Mouse (Mus musculus): Measurements from ENCODE around the gene Vwc2l.

Vwc2l gene

DNA sequence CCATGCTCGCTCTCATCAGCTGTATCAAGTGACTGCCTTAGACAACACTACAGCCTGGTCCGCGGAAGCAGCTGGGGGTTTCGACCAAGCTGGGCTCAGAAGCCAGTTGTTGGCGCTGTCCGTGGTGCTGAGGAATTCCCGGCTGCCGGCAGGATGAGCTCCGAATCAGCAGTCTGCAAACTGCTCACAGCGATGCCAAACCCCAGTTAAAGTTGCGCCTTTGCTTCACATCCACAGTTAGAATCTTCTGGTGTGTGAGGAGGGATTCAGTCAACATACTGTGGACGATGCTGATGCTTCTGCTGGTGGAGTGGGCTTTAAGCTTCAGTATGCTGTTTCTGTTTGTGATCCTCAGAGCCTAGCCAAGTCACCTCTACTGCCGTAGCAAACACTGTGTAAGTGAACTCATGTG, at the start of gene Vwc2l:
Gene Vwc2l (plus strand): TSS at position 61 of the 412 bp plus-strand sequence.
- no peak for DNase-seq (ENCODE audit: low read depth in 1 of 2, low spot score in 2 of 2)

DNA sequence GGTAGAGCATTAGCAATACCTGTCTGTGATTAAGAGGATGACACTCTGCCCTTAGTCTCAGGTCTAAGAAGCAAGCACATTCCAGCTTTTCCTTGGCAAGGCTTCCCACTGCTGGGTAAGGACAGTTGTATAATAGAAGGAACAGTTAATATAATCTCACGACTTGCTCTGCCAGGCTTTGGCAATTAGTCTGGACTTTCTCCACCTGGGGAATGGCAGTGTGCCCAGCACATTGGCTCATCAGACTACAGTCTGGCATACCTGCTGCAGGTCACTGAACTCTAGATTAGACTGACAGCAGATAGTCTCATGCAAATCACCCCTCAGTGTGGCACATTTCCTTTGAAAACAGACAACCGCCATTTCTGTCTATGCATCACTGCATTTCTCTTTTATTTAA, 33.0 kb upstream of the Vwc2l start:
- DNase-seq (ENCODE audit: low read depth in 1 of 2, low spot score in 2 of 2) = no peak

DNA sequence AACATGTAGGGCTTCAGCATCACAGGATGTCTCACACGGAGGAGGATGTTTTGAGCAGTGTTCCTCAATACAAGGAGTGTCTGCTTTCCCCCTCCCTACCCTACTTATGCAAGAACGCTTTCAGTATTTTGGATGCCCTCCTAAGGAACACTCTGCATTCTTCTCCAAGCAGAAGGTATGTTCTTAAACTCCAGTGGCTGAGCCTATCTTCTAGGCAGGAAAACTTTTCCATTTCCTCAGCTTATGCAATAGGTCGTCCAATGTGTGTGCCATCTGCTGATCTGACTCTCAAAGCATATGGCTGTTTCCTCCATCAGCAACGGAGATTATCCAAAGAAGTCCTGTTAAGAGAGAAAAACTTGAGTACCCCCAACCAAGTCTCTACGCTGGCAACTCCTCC, 25.2 kb upstream of the Vwc2l start:
- no peak for DNase-seq (ENCODE audit: low read depth in 1 of 2, low spot score in 2 of 2)

DNA sequence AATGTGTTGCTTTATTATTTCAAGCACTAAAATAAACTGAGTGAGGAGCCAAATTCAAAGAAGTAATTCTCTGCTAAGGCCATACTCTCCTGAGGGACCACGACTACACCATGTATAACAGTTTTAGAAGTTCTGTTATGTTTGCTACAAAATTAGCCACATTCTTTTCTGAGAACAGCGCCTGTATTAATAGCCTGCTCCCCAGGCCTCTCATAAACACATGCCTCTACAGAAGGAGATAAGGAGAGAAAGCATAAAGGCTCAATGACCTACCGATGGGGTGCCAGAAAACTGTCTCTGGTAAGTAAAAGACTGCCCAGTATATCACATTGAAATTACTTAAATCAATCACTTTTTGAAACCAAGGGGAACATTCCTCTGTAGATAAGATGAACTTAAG, 21.6 kb upstream of the Vwc2l start:
- no peak for DNase-seq (ENCODE audit: low read depth in 1 of 2, low spot score in 2 of 2)

- no peak for DNase-seq (ENCODE audit: low read depth in 1 of 2, low spot score in 2 of 2)
Observed at GRCm38 (mm10) chr1:70705821-70706220, 19.7 kb upstream of the Vwc2l start.

GRCm38 (mm10) chr1:70725045-70725444, 470 bp upstream of the Vwc2l start:
- no peak for DNase-seq (ENCODE audit: low read depth in 1 of 2, low spot score in 2 of 2)

DNA sequence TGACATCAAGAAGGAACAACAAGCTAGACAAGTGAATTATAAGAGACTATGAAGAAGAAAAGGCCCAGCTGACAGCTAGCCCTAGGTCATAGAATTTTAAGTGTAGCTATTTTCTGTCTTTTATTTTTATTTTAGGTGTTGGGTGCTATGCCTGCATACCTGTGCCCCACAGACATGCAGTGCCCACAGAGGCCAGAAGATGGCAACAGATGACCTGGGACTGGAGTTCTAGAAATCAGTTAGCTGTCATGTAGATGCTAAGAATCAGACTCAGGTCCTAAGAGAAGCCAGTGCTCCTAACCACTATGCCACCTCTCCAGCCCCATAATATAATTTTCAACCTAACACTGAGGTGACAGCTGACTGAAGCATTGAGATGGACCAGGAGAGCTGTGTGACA, 61.6 kb downstream of the Vwc2l start:
- no peak for DNase-seq (ENCODE audit: low read depth in 1 of 2, low spot score in 2 of 2)

GRCm38 (mm10) chr1:70791636-70792035, 66.1 kb downstream of the Vwc2l start:
- no peak for DNase-seq (ENCODE audit: low read depth in 1 of 2, low spot score in 2 of 2)

DNA sequence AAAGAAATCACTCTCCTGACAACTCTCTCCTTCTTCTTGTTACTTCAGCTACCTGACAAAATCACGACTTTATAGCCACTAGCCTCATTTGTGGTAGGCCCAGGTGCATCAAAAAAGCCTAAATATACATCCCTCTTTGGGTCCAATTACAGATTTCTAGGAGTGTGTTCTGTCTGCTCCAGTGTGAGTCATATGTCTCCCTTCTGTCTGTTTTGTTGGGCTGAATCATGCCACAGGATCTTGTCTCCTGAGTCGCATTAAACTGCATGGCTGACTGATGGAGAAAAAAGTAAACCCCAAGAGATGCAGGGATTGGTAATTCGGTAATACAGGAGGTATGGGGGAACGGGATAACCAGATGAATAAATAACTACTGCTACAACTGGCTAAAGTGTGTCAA, 69.6 kb downstream of the Vwc2l start:
- no peak for DNase-seq (ENCODE audit: low read depth in 1 of 2, low spot score in 2 of 2)

GRCm38 (mm10) chr1:70803401-70803800, 77.9 kb downstream of the Vwc2l start:
- DNase-seq (ENCODE audit: low read depth in 1 of 2, low spot score in 2 of 2) = no peak

GRCm38 (mm10) chr1:70823111-70823510, 97.6 kb downstream of the Vwc2l start:
- DNase-seq (ENCODE audit: low read depth in 1 of 2, low spot score in 2 of 2) = no peak

DNA sequence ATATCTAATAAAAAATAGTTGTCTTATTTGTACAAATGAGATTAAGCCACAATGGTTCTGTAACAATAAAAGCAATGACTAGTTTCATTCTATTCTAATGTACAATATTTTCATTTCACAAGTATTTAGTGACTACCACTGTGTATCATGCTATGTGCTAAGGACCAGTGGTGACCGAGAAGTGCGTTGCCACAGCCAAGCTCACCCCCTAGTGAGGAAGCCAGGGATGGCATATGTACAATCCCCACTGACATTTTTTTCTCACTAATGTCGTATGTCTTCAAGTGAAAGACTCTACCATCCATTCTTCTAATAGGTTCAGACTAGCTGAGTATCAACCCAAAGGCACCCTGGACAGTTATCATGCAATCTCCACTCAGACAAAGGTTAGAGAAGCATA, 107.7 kb downstream of the Vwc2l start:
- DNase-seq (ENCODE audit: low read depth in 1 of 2, low spot score in 2 of 2) = no peak

DNA sequence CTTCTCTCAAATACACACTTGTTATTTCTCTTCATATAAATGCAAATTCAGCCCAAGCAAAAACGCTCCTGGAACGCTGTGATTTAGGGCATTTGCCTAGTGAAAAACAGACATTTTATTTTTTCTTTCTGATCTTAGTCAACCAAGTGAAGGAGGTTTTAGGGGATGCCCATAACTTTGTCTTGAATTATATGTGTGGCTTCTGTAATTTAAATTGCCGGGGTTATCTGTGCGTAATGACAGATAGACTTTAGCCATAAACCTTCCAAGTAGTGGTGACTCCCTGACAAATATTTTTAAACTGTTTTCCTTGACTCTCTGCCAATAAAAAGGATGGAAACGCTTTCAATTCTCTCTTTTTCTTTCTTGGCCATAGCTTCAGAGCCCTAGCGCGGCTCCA, 116.7 kb downstream of the Vwc2l start:
- DNase-seq (ENCODE audit: low read depth in 1 of 2, low spot score in 2 of 2) = no peak

DNA sequence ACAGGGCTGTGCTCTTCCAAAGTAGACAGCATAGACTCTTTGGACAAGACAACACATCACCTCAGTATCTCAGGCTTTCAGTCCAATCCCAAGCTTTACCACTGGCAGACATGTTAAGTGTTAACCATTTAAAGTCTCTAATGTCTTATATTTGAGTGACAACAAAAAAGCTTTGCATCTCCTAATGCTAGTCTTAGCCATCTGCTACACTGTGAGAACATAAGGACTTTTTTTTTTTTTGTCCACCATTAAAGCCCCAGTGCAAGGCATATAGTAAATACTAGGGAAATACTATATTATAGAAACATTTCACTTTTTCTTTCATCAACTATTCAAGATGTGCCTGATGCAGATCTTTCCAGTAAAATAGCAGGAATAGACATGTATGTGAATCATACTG, 119.8 kb downstream of the Vwc2l start:
- no peak for DNase-seq (ENCODE audit: low read depth in 1 of 2, low spot score in 2 of 2)

GRCm38 (mm10) chr1:70851633-70852390, 126.3 kb downstream of the Vwc2l start:
- DNase-seq (ENCODE audit: low read depth in 1 of 2, low spot score in 2 of 2) = no peak

GRCm38 (mm10) chr1:70853446-70853845, 127.9 kb downstream of the Vwc2l start:
- no peak for DNase-seq (ENCODE audit: low read depth in 1 of 2, low spot score in 2 of 2)

DNA sequence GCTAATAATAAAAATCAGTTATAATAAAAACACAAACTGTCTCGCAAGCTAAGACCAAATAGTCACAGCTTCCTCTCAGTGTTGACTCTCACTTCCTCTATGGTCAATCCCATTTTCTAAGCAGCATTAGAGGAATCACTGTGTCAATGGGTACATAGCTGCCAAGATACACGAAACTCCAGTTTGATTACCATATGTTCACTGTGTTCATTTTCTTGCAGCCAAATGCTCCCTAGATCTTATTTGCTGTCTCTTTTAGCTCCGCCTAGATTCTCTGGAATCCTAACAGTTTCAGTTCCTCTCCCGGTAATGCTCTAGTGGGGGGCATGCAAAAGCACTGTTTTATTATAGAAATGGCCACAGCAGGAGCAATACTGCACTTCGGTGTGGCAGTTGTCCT, 130.4 kb downstream of the Vwc2l start:
- no peak for DNase-seq (ENCODE audit: low read depth in 1 of 2, low spot score in 2 of 2)

- DNase-seq (ENCODE audit: low read depth in 1 of 2, low spot score in 2 of 2) = no peak
Observed at GRCm38 (mm10) chr1:70861672-70862071, 136.2 kb downstream of the Vwc2l start.

DNA sequence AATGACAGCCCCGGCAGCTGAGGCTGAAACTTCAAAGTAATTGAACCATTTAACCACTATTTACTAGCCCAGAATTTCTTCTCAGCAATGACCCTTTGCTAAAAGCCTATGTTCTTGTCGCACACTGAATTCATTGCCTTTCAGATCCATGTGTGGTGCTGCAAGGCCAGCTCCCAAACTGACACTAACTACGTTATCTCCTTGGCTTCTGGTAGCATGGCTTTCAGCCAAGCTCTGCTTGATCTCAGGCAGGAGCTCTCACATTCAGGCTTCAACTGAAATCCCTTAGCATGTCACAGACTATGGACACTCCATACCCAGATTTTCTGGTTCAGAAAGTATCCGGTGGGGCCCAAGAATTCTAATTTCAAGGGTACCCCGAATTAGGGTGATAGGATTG, 140.6 kb downstream of the Vwc2l start:
- DNase-seq (ENCODE audit: low read depth in 1 of 2, low spot score in 2 of 2) = no peak

DNA sequence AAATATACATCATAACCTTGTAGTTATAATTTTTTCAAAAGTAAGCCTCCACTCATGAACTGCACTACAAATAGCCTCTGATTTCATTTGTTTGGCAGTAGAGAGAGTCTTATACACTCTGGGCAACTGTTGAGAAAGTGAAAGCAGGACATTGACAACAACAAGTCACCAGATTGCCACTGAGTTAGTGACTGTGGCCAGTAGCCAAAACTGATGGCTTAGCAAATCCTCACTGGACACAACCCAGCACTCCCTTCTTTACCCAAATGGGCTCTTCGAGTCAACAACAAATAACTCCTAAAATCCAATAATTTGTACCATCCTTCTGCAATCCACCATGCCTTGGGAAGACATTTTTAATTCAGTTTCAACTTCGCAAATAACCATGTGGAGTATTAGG, 155.0 kb downstream of the Vwc2l start:
- no peak for DNase-seq (ENCODE audit: low read depth in 1 of 2, low spot score in 2 of 2)

DNA sequence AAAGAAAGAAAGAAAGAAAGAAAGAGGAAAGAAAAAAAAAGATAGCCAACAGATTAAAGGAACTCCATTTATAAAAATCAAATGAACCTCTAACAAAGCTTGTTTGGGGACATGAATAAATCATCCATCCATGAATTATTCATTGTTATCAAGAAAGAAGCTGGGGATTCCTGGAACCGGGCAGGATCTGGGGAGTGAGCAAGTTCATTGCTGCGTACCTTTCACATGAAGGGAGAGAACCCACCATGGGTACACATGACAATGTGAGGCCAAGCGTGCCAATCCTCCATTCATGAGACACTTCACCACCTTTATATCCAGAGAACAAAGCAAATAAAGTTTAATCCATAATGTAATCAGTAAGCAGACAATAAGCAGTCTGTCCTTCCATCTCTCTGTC, 155.8 kb downstream of the Vwc2l start:
- no peak for DNase-seq (ENCODE audit: low read depth in 1 of 2, low spot score in 2 of 2)

DNA sequence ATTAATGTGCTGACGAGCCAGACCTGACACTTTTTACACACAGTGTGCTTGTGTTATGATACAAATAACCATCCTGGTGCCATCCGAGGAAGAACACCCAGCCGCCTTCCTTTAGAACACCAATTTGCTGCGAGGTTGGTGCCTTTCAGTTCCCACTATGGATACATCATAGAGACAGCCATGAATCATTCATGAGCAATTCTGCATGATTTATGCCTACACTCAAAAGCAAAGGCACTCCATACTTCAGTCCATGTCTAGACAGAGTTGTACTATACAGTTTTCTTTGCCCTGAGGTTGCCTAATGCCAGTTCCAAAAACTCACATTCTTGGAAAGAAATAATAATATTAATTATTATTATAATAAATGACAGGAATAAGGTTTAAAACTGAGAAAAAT, 158.6 kb downstream of the Vwc2l start:
- DNase-seq (ENCODE audit: low read depth in 1 of 2, low spot score in 2 of 2) = no peak

- no peak for DNase-seq (ENCODE audit: low read depth in 1 of 2, low spot score in 2 of 2)
Observed at GRCm38 (mm10) chr1:70902311-70902710, 176.8 kb downstream of the Vwc2l start.

Measured in monocyte, adult 2 months (primary cell).